Mouse (Mus musculus): Measurements from ENCODE around the gene Ddx23. TPM values are rescaled to one million over a fixed set of nuclear protein-coding genes. Genes with fewer than 3 reads are reported as not detected.

Gene Ddx23
- polyA plus RNA-seq, 1 experiment from 2014 or later = 25.1 TPM

DNA sequence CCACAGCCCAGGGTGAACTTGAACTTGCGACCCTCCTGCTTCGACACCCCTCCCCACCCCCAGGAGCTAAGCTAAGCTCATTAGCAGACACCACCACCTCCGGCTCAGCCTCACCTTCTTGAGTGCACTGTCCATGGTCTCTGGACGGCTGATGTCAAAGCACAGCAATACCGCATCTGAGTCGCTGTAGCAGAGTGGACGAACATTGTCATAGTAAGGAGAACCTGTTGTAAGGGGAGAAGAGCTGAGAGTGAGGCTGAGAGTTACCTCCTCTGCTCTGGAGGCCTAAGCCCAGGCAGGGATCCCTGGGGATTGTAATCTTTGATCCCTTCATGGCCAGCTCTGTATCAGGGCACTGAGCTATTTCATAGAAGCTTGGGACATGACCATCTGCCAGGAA lies 11.0 kb upstream of the Ddx23 start:
- H3K36me3 ChIP-seq = no peaks in the 10 kb centered on the region
- H3K4me3 ChIP-seq (replicated peaks) = no peak overlapping the region
- H3K4me1 ChIP-seq = peaks cover 27% of the 10 kb centered on the region
- H3K27ac ChIP-seq (replicated peaks) = no peak overlapping the region
- no peak overlapping the region for H3K9ac ChIP-seq
- no peaks in the 10 kb centered on the region for H3K9me3 ChIP-seq (replicated peaks)
- ATAC-seq (ENCODE audit: insufficient number of reproducible peaks, low FRiP score, low TSS enrichment, low read depth) = no peak
- no peak overlapping the region for H3K4me2 ChIP-seq (replicated peaks)
- WGBS = 82% methylated on average over 7 of the region's 7 CpGs
- peaks cover 50% of the 10 kb centered on the region for H3K27me3 ChIP-seq

DNA sequence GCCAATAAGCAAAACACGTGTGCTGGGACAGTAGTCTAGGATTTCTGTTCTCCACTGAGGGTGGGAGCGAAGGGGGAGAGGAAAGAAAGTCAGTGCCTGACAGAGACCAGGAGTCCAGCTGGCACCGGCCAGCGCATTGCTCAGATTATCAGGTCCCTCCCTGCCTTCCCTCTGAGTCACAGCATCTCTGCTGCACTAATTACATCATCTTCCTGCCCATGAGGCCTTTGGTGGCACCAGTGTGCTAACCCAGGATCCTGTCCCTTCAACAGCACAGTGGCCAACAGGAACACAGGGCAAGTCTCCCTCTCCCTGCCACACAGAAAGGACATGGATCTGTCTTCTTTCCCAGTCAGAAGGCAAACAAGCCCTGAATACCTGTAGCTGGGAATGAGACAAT lies 9.9 kb upstream of the Ddx23 start:
- Histone ChIP-seq H3K27ac (replicated peaks) (no peak overlapping the region), H3K4me1 (peaks cover 27% of the 10 kb centered on the region), H3K36me3 (no peaks in the 10 kb centered on the region), H3K4me2 (replicated peaks) (no peak overlapping the region), H3K9me3 (replicated peaks) (no peaks in the 10 kb centered on the region), H3K4me3 (replicated peaks) (no peak overlapping the region), H3K27me3 (peaks cover 39% of the 10 kb centered on the region), H3K9ac (no peak overlapping the region)
- no peak for ATAC-seq (ENCODE audit: insufficient number of reproducible peaks, low FRiP score, low TSS enrichment, low read depth)
- 69% methylated on average over 4 of the region's 4 CpGs for WGBS

GRCm38 (mm10) chr15:98664042-98664907 lies 1.6 kb upstream of the Ddx23 start:
- Histone ChIP-seq H3K36me3 (0 out of 2 replicates have a peak, but pooled peaks cover 3% of the 10 kb centered on the region), H3K27me3 (no peaks in the 10 kb centered on the region), H3K27ac (replicated peaks) (no peak overlapping the region), H3K9ac (no peak overlapping the region), H3K4me3 (replicated peaks) (no peak overlapping the region), H3K9me3 (replicated peaks) (no peaks in the 10 kb centered on the region), H3K4me1 (peaks cover 4% of the 10 kb centered on the region; the same call in 1 of the 2 replicates), H3K4me2 (replicated peaks) (no peak overlapping the region)
- WGBS = 72% methylated on average over 11 of the region's 11 CpGs
- no peak for ATAC-seq (ENCODE audit: insufficient number of reproducible peaks, low FRiP score, low TSS enrichment, low read depth)

DNA sequence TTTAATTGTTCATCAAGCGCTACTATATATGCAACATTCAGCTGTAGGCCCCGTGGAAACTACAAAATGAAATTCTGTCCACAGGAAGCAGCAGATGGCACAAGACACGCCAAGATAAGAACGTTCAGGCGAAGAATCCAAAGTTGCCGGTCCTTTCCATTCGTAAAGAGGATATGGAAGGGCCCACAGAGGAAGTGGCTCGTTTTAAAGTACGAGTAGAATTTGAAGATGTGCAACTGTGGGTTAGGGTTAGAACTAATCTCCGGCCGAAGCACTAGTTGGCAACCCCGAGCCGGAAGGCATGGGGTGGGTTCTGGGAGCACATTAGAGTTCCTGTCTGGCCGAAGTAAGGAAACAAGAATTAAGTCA lies 512 bp downstream of the Ddx23 start:
- under 1% methylated on average over 14 of the region's 14 CpGs for WGBS
- H3K4me1 ChIP-seq = peaks cover 4% of the 10 kb centered on the region; the same call in 1 of the 2 replicates
- H3K9me3 ChIP-seq (replicated peaks) = no peaks in the 10 kb centered on the region
- peaks cover 24% of the 10 kb centered on the region for H3K36me3 ChIP-seq
- no peaks in the 10 kb centered on the region for H3K27me3 ChIP-seq
- H3K4me2 ChIP-seq (replicated peaks) = peak overlapping the region; percentile 64
- H3K27ac ChIP-seq (replicated peaks) = peak overlapping the region; percentile 89
- ATAC-seq (ENCODE audit: insufficient number of reproducible peaks, low FRiP score, low TSS enrichment, low read depth) = no peak; the same call in 1 of the 2 replicates
- peak overlapping the region; percentile 80 for H3K4me3 ChIP-seq (replicated peaks)
- H3K9ac ChIP-seq = peak overlapping the region; percentile 85

DNA sequence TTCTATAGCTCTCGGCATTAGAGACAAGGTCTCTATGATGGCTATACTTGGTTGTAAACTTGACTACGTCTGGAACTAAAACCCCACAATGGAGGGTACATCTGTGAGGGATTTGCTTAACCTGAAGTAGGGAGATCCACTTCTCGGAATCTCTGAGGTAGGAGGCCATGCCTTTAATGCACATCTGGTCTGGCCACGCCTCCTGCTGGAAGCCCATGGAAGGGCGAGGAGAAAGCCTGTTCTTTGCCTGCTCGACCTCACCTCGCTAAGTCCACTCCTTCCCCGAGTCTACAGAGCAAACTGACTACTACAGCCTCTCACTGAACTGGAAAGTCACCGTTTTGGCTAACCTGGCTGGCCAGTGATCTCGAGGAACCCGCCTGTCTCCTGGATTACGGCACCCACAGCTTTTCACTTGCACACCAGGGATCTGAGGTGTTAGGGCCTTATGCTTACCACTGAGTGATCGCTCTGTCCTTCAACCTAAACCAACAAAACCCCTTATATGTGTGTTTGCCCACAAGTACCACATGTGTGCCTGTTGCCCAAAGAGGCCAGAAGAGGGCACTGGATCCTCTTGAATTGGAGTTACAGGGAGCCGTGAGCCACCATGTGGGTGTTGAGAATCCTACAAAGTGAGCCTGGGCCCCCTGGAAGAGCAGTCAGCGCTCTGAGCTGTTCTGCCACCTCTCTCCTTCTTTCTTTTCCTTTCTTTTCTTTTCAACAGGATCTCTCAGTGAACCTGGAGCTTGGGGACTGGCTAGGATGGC lies 5.5 kb downstream of the Ddx23 start:
- H3K9me3 ChIP-seq (replicated peaks) = no peaks in the 10 kb centered on the region
- H3K4me1 ChIP-seq = peaks cover 4% of the 10 kb centered on the region; the same call in 1 of the 2 replicates
- no peak overlapping the region for H3K4me3 ChIP-seq (replicated peaks)
- H3K4me2 ChIP-seq (replicated peaks) = no peak overlapping the region
- H3K27ac ChIP-seq (replicated peaks) = no peak overlapping the region
- ATAC-seq (ENCODE audit: insufficient number of reproducible peaks, low FRiP score, low TSS enrichment, low read depth) = no peak
- H3K9ac ChIP-seq = no peak overlapping the region
- whole genome bisulfite sequencing = 82% methylated on average over 15 of the region's 15 CpGs
- no peaks in the 10 kb centered on the region for H3K27me3 ChIP-seq
- H3K36me3 ChIP-seq = peaks cover 73% of the 10 kb centered on the region

- peaks cover 98% of the 10 kb centered on the region for H3K36me3 ChIP-seq
- ATAC-seq (ENCODE audit: insufficient number of reproducible peaks, low FRiP score, low TSS enrichment, low read depth) = no peak
- H3K27ac ChIP-seq (replicated peaks) = no peak overlapping the region
- no peak overlapping the region for H3K9ac ChIP-seq
- no peak overlapping the region for H3K4me3 ChIP-seq (replicated peaks)
- no peaks in the 10 kb centered on the region for H3K9me3 ChIP-seq (replicated peaks)
- no peaks in the 10 kb centered on the region for H3K4me1 ChIP-seq
- WGBS = 92% methylated on average over 8 of the region's 8 CpGs
- no peak overlapping the region for H3K4me2 ChIP-seq (replicated peaks)
- no peaks in the 10 kb centered on the region for H3K27me3 ChIP-seq
Observed at GRCm38 (mm10) chr15:98652174-98652573, 10.5 kb downstream of the Ddx23 start.

- Histone ChIP-seq H3K27me3 (no peaks in the 10 kb centered on the region), H3K4me1 (no peaks in the 10 kb centered on the region), H3K36me3 (peaks cover 98% of the 10 kb centered on the region), H3K9me3 (replicated peaks) (no peaks in the 10 kb centered on the region), H3K4me3 (replicated peaks) (no peak overlapping the region), H3K4me2 (replicated peaks) (no peak overlapping the region), H3K9ac (no peak overlapping the region), H3K27ac (replicated peaks) (no peak overlapping the region)
- 90% methylated on average over 15 of the region's 15 CpGs for WGBS
- no peak for ATAC-seq (ENCODE audit: insufficient number of reproducible peaks, low FRiP score, low TSS enrichment, low read depth)
Observed at GRCm38 (mm10) chr15:98651431-98651830, 11.3 kb downstream of the Ddx23 start.

- 90% methylated on average over 3 of the region's 3 CpGs for WGBS
- Histone ChIP-seq H3K27me3 (no peaks in the 10 kb centered on the region), H3K4me1 (no peaks in the 10 kb centered on the region), H3K9me3 (replicated peaks) (no peaks in the 10 kb centered on the region), H3K27ac (replicated peaks) (no peak overlapping the region), H3K4me2 (replicated peaks) (no peak overlapping the region), H3K9ac (no peak overlapping the region), H3K4me3 (replicated peaks) (no peak overlapping the region), H3K36me3 (peaks cover 98% of the 10 kb centered on the region)
- ATAC-seq (ENCODE audit: insufficient number of reproducible peaks, low FRiP score, low TSS enrichment, low read depth) = no peak
Observed at GRCm38 (mm10) chr15:98648071-98648470, 14.6 kb downstream of the Ddx23 start.

DNA sequence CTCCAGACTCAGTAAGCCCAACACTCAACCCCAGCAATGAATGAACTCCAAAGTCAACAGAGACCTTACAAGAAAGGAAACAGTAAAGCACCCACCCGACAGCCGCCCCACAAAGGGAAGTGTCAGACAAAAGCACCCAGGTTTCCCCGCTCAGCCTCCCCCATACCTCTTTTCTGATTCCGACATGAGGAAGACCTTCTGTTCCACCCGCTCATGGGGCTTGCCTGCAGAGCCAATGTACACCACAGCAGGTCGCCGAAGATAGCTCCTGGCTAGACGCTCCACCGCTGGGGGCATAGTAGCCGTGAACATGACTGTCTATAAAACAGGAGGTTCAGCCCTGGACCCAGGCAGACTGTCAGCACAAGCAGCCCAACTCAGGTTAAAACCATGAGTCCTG lies 15.4 kb downstream of the Ddx23 start:
- H3K27ac ChIP-seq (replicated peaks) = no peak overlapping the region
- no peak overlapping the region for H3K4me2 ChIP-seq (replicated peaks)
- H3K4me1 ChIP-seq = no peaks in the 10 kb centered on the region
- H3K36me3 ChIP-seq = peaks cover 98% of the 10 kb centered on the region
- H3K4me3 ChIP-seq (replicated peaks) = no peak overlapping the region
- ATAC-seq (ENCODE audit: insufficient number of reproducible peaks, low FRiP score, low TSS enrichment, low read depth) = no peak
- H3K27me3 ChIP-seq = no peaks in the 10 kb centered on the region
- WGBS = 94% methylated on average over 10 of the region's 10 CpGs
- H3K9me3 ChIP-seq (replicated peaks) = no peaks in the 10 kb centered on the region
- no peak overlapping the region for H3K9ac ChIP-seq

- 77% methylated on average over 8 of the region's 8 CpGs for WGBS
- ATAC-seq (ENCODE audit: insufficient number of reproducible peaks, low FRiP score, low TSS enrichment, low read depth) = no peak
- H3K9me3 ChIP-seq (replicated peaks) = no peaks in the 10 kb centered on the region
- no peaks in the 10 kb centered on the region for H3K4me1 ChIP-seq
- H3K4me2 ChIP-seq (replicated peaks) = no peak overlapping the region
- H3K9ac ChIP-seq = no peak overlapping the region
- H3K36me3 ChIP-seq = peaks cover 98% of the 10 kb centered on the region
- H3K4me3 ChIP-seq (replicated peaks) = no peak overlapping the region
- no peaks in the 10 kb centered on the region for H3K27me3 ChIP-seq
- H3K27ac ChIP-seq (replicated peaks) = no peak overlapping the region
Observed at GRCm38 (mm10) chr15:98646737-98647136, 16.0 kb downstream of the Ddx23 start.

Data from embryonic facial prominence, embryonic 15.5 days (tissue).